Mouse (Mus musculus): ENCODE data around the gene Cdh11.

DNA sequence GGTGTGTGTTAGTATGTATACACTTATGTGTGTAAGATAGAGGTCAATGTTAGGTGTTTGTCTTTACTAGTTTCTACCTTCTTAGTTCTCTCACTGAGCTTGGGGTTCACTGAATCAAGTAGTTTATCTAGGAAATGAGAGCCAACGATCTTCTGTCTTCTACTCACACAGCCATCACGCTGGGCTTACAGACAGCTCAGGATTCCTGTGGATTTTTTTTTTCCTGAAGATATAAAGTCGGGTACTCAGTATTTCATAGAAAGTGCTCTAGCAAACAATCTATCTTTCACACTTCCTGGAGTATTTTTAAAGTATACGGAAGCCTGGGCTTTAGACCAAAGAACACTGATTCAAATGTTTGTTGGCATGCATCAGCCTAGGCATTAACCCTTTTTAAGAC, 184.1 kb downstream of the Cdh11 start:
- TF ChIP-seq CTCF (IDR thresholded peaks at IDR 0.05; ENCODE audit: control insufficient read depth, insufficient read depth, insufficient replicate concordance, low read depth, low read length) (no peak), POLR2A (IDR thresholded peaks at IDR 0.05; ENCODE audit: control insufficient read depth, low read depth, low read length) (no peak)

All from testis, adult 2 months (tissue).